Mouse (Mus musculus): ENCODE results near the gene Cds2. TPM values are rescaled to one million over a fixed set of nuclear protein-coding genes. Genes with fewer than 3 reads are reported as not detected.
"Not testable (repeated sequence)": the region's sequence is repeated elsewhere in the genome, so short reads cannot be mapped to it uniquely, and the experiment has no call there.

Gene Cds2
- total RNA-seq, 2 experiments from 2014 or later, result 71.2 to 73.3 TPM

DNA sequence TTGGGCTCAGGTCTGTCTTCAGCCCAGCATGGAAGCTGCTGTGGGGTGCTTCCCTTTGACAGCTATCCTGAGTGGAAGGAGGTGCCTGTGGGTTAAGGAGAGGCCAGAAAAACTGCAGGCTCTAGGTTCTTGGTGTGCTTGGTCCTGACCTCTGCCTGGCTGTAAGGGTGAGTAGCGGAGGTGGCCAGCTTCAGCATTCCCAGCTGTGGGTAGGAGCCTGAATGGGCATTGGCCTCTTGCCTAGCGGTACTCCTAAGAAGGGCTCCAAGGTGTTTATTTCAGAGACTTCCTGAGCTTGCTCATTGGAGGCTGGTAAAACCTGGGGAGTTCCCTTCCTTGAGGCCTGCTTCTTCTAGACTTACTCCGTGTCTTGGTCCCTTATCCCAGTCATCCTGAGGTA lies 28.3 kb downstream of the Cds2 start:
- DNase-seq, result no peak

DNA sequence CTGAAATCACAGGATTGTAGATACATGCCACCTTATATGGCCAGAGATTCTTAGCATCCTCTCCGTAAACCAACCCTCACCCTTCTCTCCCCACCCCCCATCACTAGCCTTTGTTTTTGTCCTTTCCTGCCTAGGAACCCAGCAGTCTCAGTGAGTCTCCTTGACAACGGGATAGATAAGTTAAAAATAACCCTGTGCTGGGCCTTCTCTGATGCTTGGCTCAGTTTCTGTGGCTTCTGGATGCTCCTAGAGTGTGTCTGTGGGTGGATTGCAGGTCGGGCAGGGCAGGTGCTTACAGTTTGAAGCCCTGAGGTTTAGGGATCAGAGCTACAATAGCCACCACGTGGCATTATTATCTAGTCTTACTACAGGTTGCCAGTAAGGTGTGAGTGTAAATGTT lies 29.1 kb downstream of the Cds2 start:
- peak; percentile 23 to 42 for DNase-seq

- no peak for DNase-seq
Observed at GRCm38 (mm10) chr2:132293694-132294450, 30.9 kb downstream of the Cds2 start.

DNA sequence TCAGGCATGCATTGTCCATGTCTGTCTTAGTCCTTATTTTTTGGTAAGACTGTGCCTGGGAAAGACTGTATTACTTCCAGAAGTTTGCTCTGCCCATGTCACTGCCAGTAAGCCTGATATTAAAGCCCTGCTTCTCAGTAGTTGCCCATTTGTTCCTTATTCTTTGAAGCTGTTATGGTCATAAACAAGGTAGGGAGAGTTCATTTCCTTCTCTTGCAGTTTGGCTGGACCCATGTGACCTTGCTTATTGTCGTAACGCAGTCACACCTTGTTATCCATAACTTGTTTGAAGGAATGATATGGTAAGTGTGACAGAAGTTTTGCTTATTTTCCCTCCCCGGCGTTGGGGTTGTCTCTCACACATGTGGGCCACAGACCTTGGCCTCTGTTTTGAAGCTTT lies 35.3 kb downstream of the Cds2 start:
- DNase-seq, result no peak

DNA sequence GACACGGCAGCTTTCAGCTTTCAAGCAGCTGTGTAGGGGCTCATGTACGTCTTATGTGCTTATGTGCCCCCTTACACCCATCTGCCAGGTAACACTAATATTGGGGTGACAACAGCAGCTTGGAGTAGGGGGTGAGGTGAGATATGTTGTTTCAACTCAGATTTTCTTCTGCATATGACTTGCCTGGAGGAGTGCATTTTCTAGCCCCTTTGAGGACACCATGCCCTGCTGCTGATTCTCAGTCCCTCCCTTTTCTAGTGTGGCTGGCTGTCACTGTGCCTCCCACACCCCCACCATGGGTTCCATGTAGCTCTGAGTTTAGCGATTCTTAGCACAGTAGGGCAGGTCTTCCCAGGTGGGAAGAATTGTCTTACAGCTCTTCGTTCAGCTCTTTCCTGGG lies 38.5 kb downstream of the Cds2 start:
- no peak for DNase-seq

DNA sequence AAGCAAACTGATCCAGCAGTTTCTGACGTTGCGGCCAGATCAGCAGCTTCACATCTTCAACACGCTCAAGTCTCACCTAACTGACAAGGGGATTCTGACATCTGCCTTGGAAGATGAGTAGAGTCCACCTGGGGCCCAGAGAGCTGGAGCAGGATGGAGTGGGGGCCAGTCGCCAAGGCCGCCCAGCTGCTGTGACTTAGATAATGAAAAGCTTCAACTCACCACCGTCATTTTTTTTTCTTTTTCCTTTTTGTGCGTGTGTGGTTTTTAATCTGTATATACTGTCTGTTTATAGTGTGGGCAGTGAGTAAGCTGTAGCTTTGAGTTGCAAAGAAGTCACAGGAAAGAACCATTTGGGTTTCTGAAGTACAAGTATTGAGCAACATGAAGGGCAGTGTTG lies 42.2 kb downstream of the Cds2 start:
- DNase-seq, result no peak

- no peak for DNase-seq
Observed at GRCm38 (mm10) chr2:132305988-132306387, 43.0 kb downstream of the Cds2 start.

- no peak for DNase-seq
Observed at GRCm38 (mm10) chr2:132307213-132307843, 44.4 kb downstream of the Cds2 start.

GRCm38 (mm10) chr2:132308829-132309228 lies 45.9 kb downstream of the Cds2 start:
- no peak for DNase-seq

DNA sequence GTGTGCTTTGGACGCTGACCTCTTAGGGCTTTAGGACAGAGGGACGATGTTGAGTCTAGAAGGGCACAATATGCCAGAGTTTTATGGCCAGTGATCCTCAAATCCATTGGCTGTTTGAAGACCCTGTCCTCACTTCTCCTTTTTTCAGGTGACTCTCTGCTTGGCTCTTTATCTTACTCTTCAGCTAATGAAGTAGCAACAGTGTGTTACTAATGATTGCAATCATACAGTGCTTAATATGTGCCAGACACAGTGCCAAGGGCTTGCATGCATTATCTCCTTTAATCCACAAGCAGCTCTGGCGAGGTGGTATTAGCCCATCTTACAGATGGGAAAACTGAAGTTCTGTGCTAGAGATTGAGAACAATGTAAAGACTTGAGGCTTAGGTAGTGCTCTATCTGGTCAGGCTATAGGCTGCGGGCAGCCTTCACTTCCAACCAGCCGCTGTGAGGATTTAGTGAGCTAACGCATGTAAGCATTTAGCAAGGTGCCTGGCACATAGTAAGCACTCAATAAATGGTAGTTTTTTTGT lies 46.5 kb downstream of the Cds2 start:
- DNase-seq, result no peak

- no peak for DNase-seq
Observed at GRCm38 (mm10) chr2:132312616-132313015, 49.7 kb downstream of the Cds2 start.

DNA sequence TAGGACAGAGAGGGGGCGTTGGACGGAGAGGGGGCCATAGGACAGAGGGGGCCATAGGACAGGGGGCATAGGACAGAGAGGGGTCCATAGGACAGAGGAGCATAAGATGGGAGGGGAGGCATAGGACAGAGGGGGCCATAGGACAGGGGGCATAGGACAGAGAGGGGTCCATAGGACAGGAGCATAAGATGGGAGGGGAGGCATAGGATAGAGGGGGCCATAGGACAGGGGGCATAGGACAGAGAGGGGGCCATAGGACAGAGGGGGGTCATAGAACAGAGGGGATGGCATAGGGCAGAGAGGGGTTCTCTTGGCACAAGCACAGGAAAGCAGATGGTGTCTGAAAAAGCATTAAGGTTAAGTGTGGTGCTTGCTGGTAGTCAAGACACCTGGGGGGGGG lies 50.6 kb downstream of the Cds2 start:
- DNase-seq, result no peak

DNA sequence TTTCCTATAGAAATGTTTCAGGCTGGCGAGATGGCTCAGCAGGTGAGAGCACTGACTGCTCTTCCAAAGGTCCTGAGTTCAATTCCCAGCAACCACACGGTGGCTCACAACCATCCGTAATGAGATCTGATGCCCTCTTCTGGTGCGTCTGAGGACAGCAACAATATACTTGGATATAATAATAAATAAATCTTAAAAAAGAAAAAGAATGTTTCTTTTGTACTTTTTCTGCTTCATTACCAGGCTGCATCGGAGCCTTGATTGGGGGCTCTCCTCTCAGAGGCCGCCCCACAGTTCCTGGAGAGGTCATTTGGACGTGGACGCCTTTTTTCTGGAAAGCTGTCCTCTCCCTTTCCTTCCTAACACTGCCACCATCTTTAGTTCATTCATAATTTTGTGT lies 51.1 kb downstream of the Cds2 start:
- not testable (repeated sequence) for DNase-seq

- peak; percentile 67 to 79 for DNase-seq
Observed at GRCm38 (mm10) chr2:132316041-132316808, 53.3 kb downstream of the Cds2 start.

DNA sequence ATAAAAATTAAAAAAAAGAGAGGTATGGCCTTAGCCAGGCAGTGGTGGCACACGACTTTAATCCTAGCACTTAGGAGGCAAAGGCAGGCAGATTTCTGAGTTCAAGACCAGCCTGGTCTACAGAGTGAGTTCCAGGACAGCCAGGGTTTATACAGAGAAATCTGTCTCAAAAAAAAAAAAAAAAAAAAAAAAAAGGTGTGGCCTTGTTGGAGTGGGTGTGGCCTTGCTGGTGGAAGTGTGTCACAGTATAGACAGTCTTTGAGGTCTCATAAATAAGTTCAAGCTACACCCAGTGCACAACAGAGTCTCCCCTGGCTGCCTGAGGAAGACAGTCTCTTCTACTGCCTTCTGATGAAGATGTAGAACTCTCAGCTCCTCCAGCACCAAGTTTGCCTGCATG lies 54.2 kb downstream of the Cds2 start:
- no peak for DNase-seq

GRCm38 (mm10) chr2:132320516-132320915 lies 57.6 kb downstream of the Cds2 start:
- no peak for DNase-seq

DNA sequence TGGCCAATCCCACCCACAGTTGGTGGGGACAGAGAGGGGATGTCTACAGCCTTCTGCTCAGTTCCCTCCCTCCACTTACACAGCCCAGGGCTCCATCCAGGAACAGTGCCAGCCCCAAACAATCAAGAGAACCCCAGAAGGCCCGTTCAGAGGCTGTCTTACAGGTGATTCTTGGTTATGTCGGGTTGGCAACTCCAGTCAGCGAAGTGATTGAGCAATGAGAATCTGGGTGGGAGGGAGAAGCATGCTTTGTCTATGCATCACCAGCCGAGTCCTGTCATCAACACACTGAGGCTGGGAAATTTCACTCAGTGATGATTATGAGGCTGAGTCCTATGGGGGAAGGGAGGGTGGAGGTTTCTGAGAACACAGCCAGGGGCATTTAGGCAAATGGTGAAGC lies 60.6 kb downstream of the Cds2 start:
- no peak for DNase-seq

- DNase-seq, result no peak
Observed at GRCm38 (mm10) chr2:132337202-132337601, 74.3 kb downstream of the Cds2 start.

DNA sequence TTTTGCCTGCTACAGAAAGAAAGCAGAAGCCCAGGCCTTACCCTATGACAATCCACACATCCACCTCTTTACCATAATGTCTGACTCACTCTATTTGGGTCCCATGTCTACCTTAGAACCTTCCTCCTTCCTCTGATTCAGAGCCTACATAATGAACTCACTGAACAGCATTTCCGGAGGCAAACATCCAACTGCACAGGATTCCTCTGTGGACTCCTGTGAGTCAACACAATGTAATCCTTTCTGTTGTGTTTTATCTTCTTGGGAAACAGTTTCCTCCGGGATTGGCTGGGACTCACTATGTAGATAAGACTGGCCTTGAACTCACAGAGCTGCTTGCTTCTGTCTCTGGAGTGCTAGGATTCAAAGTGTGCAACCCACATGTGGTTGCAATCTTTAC lies 77.4 kb downstream of the Cds2 start:
- DNase-seq, result peak; percentile 9 to 13

DNA sequence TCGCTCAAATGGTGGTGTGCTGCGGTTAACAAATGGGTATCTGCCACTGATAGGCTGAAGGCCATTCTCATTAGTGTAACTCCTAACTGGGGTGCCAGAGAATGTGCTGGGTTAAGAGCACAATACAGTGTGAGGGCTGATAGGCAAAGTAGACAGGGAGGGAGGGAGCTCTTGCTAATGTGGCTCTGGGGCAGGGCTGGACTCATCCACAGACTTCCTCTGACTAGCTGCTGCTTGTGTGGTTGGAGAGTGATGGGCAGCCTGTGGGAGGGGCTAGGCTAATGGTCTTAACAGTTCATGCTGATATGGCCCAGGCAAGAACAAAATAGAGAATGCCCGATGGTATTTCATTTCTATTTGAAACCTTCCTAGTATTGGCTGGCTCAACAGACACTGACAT lies 78.3 kb downstream of the Cds2 start:
- DNase-seq, result no peak

DNA sequence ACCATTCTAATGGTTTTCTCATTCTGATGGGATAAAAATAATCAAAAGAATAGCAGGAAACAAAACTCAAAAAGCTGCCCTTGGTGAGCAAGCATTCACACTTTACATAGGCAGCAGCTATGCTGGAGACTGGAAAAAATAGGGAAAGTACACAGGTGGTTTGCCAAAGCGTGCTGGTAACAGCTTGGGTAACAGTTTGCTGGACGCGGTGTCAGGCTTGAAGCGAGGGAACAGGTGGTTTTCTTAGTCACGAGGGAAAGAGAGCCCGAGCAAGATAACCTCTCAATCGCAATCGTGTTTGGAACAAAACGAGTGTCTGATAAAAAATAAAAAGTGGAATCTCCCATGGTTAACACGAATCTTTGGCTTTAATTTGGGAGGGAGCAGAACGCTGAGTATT lies 80.9 kb downstream of the Cds2 start:
- DNase-seq, result no peak

Data from adrenal gland, postnatal 36 days (tissue).